Mouse (Mus musculus): ENCODE measurements around the gene Spon1.

The Spon1 gene

DNA sequence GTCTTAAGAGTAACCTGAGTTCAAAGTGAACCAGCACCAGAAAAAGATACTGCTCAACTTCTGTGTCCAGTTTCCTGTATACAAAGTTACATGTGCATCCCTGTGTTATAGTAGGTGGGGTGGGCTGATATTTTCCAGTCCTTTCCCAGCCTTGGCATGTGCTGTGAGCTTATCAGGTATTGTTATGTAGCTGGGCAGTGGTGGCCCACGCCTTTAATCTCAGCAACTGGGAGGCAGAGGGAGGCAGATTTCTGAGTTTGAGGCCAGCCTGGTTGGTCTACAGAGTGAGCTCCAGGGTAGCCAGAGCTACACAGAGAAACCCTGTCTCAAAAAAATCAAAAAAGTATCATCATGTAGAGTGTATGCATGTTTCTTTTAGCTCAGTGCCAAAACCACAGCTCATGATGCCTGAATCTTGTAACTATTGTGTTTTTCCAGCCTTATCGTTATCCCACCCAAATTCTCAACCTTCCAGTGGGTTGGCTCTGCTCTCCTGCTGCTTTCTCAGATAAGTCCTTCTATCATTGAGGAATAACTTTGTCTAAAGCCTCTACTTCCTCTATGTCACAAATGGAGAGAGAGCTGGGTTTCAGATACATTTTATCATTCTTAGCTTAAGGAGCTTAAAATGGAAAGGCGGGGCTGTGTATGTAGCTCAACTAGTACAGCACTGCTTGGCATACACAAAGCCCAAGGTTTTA is 137.5 kb downstream of the Spon1 start:
- no peak for DNase-seq (ENCODE audit: low read depth, low spot score)

DNA sequence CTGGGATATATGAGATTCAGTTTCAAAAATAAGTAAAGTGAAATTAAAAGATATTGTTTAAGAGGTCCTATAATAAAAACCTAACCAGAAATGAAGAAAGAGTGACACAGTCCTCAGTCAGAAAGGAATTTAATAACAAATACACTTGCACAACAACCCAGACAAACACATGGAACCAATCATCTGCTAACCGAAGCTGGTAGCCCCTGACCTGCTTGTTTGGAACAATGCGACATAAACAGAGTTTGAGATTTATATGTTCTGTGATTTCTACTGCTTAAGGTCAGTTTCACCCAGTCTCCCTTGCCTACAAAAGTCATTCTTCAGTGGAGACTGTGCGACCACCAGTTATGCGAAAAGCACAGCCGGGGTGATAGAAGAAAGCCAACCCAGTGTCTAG is 138.1 kb downstream of the Spon1 start:
- no peak for DNase-seq (ENCODE audit: low read depth, low spot score)

DNA sequence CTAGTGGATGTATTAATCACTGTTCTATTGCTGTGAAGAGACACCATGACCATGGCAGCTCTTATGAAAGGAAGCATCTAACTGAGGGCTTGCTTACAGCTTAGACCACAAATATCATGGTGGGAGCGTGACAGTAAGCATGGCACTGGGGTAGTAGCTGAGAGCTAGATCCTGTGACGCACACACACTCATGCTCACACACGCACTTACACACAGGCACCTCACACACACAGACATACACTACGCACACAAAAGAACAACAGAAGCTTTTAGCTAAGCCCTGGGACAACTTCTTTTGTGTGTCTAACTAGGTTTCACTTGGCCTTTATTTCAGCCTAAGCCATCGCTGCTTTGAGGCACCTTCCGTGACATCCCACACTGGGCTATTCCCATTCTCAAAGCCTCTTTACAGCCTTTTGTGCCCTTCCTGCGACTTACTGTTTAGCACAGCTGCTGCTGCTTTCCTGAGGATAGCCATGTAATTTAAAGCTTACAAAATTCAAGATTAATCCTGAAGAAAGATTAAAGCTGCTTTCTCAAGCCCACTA is 138.6 kb downstream of the Spon1 start:
- no peak for DNase-seq (ENCODE audit: low read depth, low spot score)

DNA sequence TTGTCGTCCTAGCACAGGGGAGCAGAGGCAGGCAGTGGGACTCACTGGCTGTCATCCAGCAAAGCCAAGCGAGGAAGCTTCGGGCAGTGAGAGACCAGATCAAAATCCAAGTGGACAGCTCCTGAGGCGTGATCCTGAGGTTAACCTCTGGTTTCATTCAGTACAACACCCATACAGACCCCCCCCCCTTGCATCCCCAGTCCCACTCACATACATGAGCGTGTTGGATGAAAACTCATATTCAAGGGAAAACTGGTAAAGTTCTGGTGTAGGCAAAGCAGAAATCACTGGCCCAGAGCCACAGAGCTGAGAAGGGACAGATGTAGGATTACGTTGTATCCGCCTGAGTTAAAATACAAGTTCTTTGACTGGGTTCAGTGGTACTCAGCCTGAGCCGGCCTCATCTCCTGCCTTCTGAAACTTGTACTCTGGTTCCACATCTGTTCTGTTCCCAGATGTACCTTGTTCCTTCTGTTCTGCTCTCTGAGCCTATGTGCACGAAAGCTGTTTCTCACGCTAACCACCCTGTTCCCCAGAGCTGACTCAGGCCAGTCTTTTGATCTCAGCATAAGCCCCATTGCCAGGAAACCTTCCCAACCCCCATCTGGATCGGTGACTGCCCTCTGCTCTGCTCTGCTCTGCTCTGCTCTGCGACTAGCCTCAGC is 143.5 kb downstream of the Spon1 start:
- DNase-seq (ENCODE audit: low read depth, low spot score): no peak

DNA sequence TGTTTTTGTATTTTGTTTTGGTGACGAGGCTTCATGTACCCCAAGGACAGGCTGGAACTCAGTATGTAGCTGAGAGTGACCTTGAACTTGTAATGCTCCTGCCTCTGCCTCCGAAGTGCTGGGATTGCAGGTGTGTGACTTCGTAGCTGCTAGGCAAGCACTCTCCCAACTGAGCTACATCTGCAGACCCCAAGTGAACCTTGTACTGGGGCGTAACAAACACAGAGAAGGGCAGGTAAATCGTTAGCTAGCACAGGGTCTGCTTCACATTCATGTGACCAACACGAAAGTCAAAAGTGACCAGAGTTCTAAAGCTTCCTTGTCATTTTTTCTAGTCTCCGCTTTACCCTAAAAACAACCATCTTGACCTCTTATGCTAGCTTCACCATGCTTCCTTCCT is 145.1 kb downstream of the Spon1 start:
- DNase-seq (ENCODE audit: low read depth, low spot score): no peak

DNA sequence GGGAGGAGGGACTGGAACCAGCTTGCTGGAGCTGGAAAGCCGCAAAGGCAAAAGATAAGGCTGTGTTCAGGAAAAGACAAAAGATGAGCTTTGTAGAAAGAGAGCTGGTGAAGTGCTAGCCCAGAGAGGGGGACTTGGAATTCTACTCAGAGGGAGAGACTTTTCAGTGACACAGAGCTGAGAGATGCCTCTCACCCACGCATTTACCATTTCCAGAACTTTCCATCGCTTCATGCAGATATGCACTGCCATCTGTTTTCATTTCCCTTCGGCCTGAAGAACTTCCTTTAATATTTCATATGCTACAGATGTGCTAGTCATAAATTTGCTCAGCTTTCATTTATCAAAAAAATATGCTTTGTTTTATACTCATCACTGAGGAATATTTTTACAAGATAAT is 150.1 kb downstream of the Spon1 start:
- DNase-seq (ENCODE audit: low read depth, low spot score): no peak

DNA sequence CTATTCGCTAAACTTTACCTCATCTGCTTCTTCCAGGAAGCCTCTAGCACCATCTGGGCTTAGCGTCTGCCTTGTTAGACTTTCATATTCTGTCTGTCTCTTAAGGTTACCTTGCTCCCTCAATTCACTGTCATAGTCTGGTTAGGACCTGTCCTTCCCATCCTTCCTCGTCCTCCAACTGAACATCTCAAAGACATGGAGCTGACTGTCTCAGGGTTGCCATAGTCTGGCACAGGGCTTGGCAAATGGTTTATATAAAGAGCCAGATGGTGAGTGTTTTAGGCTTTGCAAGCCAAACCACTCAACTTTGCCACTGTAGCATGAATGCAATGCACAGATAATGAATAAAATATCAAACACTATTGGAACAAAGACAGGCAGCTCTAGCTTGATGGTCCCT is 153.1 kb downstream of the Spon1 start:
- DNase-seq (ENCODE audit: low read depth, low spot score): no peak

DNA sequence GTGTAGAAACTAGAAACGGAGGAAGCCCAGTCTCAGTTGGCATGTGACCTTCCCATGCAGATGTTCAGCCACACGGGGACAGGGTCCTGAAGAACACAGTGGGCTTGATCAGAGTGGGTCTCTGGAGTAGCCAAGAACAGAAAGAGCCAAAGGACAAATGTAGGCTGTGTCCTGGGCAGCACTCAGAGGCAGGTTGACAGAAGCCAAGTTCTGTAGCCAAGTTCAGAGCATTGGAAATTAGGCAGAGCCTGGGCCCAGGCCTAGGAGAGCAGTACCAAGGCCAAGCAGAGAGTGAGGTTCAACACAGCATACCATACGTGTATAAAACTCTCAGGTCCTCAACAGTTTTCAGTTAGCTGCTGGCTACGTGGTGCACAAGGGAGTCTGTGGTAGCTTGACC is 153.7 kb downstream of the Spon1 start:
- DNase-seq (ENCODE audit: low read depth, low spot score): no peak

DNA sequence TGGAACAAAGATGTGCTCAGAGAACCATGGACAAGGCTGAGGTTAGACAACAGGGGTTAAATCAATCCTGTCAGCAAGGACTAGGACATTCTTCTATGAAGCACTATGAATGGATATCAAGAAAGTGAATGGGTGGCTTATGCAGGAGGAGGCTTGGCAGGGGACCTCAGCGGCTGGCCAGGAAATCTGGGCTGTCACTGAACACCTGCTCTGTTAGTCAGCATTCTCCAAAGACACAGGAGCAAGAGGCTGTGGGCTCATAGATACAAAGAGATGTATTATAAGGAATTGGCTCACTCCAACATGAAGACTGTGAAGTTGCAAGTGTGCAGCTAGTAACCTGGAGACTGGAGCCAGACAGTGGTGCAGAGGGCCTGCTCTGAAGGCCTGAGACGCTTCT is 154.3 kb downstream of the Spon1 start:
- no peak for DNase-seq (ENCODE audit: low read depth, low spot score)

DNA sequence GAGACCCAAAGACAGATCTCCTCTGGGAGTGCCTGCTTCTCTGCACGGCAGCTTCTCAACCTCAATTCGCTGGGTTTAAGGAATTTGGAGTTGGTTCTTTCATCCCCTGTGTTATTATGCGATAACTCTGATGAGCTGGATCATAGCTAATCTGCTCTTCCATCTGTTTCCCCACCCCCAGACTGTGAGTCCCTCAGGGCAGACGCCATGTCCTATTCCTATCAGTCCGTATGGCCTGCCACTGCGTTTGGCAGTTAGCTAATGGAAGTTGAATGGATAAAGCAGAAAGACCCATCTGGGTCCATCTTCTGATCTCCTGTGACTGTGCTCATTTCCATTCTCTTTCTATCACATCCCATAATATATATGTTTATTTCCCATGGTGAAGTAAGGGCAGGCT is 158.8 kb downstream of the Spon1 start:
- DNase-seq (ENCODE audit: low read depth, low spot score): no peak

DNA sequence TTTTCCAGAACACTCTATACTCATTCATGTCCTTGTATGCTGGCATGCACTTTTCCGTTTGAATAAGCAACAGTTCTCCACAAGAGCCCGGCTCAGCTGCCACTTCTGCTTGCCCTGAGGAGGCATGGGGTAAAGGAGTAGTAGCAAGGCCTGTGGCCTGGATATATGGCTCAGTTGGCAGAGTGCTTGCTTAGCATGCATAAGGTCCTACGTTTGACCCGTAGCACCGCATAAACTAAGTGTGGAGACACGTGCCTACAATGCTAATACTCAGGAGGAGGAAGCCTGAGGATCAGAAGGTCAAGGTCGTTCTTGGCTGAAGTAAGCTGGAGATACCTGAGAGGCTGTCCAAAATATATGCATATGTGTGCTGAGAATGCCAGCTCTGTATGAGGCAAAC is 185.1 kb downstream of the Spon1 start:
- DNase-seq (ENCODE audit: low read depth, low spot score): no peak

DNA sequence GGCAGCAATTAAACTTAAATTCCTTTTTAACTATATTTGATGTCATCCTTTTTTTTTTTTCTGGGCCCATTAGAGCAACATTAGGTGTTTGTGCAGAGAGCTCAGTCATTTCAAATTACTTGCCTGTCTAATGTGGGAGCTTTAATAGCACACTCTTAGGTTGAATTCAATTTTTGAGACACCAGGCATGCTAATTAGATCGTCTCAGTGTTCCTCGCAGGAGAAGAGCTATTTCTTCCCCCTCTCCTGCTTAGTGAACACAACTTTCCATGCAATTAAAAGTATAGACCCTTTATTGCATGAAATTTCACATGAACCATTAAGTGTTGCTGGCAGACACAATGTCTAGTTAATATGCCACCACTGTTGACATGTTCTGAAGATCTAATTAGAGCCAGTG is 189.6 kb downstream of the Spon1 start:
- DNase-seq (ENCODE audit: low read depth, low spot score): no peak

DNA sequence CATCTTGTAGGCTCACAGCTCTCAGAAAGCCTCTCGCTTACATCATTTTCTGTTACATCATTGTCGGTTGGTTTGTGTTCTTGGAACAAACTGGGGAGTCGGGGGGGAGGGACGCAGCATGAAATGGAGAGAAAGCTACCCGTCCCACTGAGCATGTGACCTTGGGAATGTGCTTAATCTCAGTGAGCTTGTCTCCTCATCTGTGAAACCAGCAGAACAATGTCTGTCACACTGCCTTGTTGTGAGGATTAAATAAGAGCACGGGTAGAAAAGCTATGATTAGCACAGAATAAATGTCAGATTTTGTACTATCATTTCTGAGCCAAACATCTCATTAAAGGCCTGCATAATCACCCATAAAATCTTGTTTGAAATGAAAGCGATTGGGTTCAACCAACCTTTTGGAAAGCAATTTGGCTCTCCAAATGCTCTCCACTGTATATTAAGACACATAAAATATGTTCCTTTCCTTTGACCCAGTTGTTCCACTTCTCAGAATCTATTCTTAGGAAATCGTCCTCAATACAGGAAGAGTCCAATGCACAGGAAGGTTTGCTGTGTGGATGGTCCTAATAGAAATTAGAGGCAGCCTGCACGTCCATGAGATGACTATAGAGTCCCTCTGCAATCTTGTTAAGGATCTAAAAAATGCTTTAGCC is 195.2 kb downstream of the Spon1 start:
- DNase-seq (ENCODE audit: low read depth, low spot score): no peak

DNA sequence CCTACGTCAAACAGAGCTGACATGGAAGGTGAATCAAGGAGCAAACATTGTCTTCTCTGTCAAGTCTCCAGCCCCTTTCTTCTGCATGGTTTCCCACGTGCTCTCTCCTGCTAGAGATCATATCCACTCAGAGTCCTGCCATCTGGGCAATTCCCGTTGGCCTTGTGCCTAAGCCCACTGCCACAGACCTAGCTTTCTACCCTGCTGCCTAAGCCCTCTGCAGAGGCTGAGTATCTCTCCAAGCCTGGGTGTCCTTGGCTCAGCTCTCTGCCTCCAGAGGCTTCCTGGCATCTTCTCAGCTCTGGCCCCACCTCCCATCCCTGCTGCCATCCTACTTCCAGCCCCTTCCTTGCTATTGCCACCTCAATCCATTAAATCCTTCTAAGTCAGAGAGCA is 195.7 kb downstream of the Spon1 start:
- no peak for DNase-seq (ENCODE audit: low read depth, low spot score)

DNA sequence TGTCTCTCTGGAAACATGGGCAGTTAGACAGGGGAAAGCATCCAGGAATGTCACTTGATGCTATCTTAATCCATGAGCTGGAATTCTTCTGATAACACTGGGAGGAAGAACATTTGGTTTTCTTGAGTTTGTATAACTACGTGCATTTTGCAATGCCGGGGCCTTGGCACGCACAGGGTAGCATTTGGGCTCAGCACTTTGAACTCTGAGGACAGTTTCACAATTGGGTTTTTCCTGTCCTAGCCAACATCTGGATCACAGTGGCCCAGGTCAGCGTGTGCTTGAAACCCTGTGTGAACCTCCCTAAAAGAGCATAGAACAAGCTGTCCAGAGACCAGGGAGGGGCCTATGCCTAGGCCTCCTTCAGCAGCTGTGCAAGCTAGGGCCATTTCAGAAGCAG is 196.3 kb downstream of the Spon1 start:
- no peak for DNase-seq (ENCODE audit: low read depth, low spot score)

DNA sequence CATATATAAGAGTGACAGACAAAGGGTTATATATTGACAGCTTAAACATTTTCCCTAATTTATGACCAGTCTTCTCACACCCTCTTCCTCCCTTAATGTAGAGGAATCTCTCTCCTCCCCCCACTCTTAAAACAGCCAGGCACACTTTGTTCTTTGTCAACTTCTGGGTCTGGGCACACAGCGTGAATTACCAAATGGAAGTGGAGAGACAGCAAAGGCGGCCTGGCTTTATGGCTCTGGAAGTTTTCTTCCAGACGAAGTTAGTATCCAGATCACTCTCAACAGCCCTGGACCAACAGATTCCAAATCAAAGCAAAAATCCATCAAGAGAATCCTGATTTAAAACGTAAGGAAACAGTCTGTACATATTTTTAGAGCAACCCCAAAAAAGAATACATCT is 198.0 kb downstream of the Spon1 start:
- no peak for DNase-seq (ENCODE audit: low read depth, low spot score)

DNA sequence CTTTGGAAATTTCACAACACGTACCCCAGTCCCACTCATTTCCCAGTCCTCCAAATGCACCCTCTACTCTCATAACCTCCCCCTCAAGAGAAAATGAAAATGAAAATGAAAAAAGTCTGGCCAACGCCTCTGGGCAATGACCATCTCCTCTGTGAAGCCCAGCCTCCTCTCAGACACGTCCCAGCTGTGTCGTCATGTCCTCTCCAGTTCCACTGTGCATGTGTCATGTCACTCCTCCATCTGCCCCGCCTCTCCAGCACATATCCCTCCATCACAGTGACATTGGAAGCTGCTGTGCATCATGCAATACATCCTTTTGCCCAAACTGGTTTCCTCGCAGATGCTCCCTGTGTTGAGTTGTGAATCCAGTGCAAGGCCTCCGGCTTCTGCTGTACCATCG is 199.8 kb downstream of the Spon1 start:
- DNase-seq (ENCODE audit: low read depth, low spot score): no peak

DNA sequence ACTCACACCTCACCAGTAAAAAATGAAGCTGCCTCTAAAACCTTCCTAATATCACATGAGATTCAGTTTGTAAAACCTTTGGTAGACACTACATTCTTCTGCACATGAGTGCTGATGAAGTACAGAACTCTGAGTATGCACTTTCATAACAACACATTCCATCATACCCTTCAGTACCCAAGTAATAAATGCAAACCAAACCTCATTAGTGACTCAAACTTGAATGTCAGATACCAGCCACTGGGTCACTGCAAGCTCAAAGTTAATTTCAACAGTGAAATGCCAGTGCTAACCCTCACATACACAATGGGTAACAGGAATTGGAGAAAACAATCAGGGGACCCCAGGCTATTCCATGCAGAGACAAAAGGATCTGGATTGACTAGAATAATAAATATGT is 203.4 kb downstream of the Spon1 start:
- no peak for DNase-seq (ENCODE audit: low read depth, low spot score)

DNA sequence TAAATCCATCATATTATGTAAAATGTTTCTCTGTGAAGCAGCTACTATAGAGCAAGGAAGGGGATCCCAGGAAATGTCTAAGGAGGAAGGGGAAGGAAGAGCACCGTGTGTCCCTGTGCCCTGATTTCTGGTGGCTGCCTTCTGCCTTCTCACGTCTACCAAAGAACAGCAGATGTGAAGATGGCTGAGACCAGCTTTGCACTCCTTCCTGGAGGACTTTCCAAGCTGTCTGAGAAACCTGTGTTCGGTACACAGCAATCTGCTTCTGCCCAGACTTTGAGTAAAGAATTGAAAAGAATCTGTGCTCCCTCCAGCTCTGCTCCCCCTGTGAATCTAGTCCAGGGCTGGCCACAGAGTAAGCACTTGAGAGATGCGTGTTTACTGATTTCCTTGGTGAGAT is 206.7 kb downstream of the Spon1 start:
- DNase-seq (ENCODE audit: low read depth, low spot score): no peak

DNA sequence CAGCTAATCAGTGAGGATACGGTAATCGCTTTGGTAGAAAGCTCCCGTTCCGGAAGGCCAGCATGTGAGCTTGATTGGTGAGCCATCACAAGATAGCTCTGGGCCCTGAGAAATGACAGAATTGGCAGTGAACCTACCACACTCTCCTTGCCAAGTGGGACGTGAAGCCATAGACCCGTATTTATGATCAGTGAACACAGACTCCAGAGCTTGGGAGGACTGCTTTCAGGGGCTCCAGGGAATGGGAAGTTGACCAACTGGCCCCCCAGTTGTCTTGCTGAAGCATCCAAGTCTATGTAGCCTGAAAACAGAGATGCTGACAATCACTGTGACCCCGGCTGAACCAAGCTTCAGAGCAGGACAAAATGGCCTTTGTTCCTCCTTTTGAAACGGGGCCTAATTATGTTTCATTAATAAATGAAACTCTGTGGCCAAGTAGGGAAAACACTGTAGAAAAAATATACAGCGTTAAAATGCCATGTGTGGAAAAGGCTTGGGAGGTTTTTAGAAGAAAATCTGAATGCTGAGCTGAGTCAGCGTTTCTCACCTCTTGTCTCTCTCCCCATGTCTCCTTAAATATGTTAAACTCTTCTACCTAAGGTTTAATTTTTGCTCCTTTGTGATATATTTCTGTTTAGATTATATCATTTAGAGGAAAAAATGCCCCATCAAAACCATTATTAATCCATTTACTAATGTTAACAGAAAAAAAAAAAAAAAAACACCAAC is 220.8 kb downstream of the Spon1 start:
- no peak for DNase-seq (ENCODE audit: low read depth, low spot score)

DNA sequence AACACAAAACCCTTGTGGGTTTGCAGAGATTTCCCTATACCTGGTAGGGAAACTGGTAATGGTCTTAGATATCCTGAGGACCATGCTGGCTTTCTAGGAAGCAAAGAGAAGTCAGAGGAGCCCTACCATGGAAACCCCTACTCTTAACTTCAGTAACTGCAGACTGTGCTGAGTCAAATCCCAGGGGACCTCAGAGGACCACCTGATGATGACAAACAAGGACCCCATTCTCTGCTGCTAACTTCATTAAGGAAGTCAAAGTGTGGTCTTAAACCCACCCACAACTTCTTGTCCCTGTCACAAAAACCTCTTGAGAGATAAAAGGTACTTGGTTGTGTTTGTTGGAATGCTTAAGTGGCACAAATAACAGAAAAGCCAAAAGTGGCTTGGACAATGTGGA is 222.4 kb downstream of the Spon1 start:
- no peak for DNase-seq (ENCODE audit: low read depth, low spot score)

DNA sequence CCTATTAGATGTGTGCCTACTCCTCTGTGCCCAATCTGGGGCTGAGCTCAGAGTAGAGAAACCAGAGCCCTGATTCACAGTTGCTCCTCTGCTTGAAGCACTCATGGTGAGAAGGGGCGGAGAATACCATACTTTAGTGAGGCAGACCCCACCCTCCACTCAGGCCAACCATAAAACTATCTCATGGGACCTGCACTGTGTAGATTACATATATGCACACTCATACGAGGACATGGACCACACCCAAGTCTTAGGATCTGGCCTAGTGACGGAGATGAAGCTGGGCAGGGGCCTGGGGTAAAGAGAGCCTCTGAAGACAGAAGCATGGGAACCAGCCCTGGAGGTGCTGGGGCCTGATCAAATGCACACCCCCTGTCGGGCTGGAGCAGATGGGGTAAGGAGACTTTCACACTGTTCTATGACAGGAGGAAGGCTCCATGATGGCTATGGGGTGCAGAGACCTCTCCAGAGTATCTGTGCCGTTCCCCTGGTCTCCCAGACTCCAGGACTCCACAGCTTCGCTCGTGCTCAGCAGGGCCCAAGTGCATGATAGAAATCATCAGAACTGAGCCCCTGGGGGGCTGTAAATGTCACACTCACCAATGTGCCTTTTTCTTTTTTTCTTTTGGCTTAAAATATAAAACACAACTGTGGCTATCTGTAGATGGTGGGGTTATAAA is 232.0 kb downstream of the Spon1 start:
- DNase-seq (ENCODE audit: low read depth, low spot score): no peak

Measured in A20 (cell line).